Mouse (Mus musculus) layer of hippocampus, adult 8-10 months (tissue): ENCODE data around the gene Caln1. TPM values are rescaled to one million over a fixed set of nuclear protein-coding genes. Genes with fewer than 3 reads are reported as not detected.

Experiments
- DNase-seq, 2 experiments: peaks; one replicate each; pipeline ENCODE4 v3.0.0; 2022; ENCODE audit warnings: low spot score in 2 of 2
- total RNA-seq, 4 experiments: library from RNA; stranded (reverse); gene quantifications; 2 replicates each; pipeline ENCODE4 v1.2.4; 2022

Caln1 gene
- total RNA-seq, 4 experiments from 2014 or later = 127 to 148 (median 137) TPM

GRCm38 (mm10) chr5:130891735-130892134 is 522.5 kb downstream of the Caln1 start:
- no peak for DNase-seq

- DNase-seq = no peak
Observed at GRCm38 (mm10) chr5:130895991-130896390, 526.7 kb downstream of the Caln1 start.

Other genes with a start within 250 kb of the Caln1 start
- gene Kctd7, start 224.6 kb upstream of the Caln1 start, total RNA-seq = 10 to 100 TPM; 11.4 to 18.4 (median 12.8) TPM
- gene Rabgef1, start 197.7 kb upstream of the Caln1 start, total RNA-seq = 10 to 100 TPM; 48.9 to 51.9 (median 49.3) TPM
- 10 to 100 TPM; 40.7 to 43.8 (median 41.8) TPM for gene Tmem248, start 152.4 kb upstream of the Caln1 start, total RNA-seq
- gene Sbds, start 113.9 kb upstream of the Caln1 start, total RNA-seq = 10 to 100 TPM; 74.0 to 79.4 (median 77.6) TPM
- gene Tyw1, start 113.8 kb upstream of the Caln1 start, total RNA-seq = 10 to 100 TPM; 15.4 to 19.8 (median 16.6) TPM
- 1 to 10 TPM; 1.3 to 4.0 (median 1.9) TPM for gene A330070K13Rik, start 15.2 kb downstream of the Caln1 start, total RNA-seq